Mouse (Mus musculus) heart, embryonic 15.5 days (tissue): ENCODE measurements around the gene Dmbx1. TPM values are rescaled to one million over a fixed set of nuclear protein-coding genes. Genes with fewer than 3 reads are reported as not detected.

Source experiments
- ATAC-seq: fragments of 200-750 bp; cut with Nextera tagmentation; replicated peaks from 2 replicates; pipeline ENCODE4 v1.8.0; 2017; ENCODE audit warnings: low read depth, moderate TSS enrichment; ENCODE audit not compliant: insufficient number of reproducible peaks, insufficient read depth, low FRiP score
- H3K27ac ChIP-seq: fragments of 300-500 bp; sonication (generic); 2 replicates; pipeline ENCODE4 v1.5.1; 2015; ENCODE audit warnings: mild to moderate bottlenecking, inconsistent platforms
- H3K27me3 ChIP-seq: fragments of 300-500 bp; sonication (generic); 2 replicates; pipeline ENCODE4 v1.6.1; 2015; ENCODE audit warnings: inconsistent platforms
- H3K36me3 ChIP-seq: fragments of 300-500 bp; sonication (generic); 2 replicates; pipeline ENCODE4 v1.6.1; 2015; ENCODE audit warnings: mild to moderate bottlenecking, inconsistent platforms
- H3K4me1 ChIP-seq: fragments of 300-500 bp; sonication (generic); replicated peaks from 2 replicates; pipeline ENCODE4 v1.6.1; 2015; ENCODE audit warnings: inconsistent platforms
- H3K4me2 ChIP-seq: fragments of 300-500 bp; sonication (generic); 2 replicates; pipeline ENCODE4 v1.6.1; 2015; ENCODE audit warnings: inconsistent platforms, mild to moderate bottlenecking, moderate library complexity
- H3K4me3 ChIP-seq: fragments of 300-500 bp; sonication (generic); 2 replicates; pipeline ENCODE4 v1.5.1; 2015; ENCODE audit warnings: mild to moderate bottlenecking, inconsistent platforms
- H3K9ac ChIP-seq: fragments of 300-500 bp; sonication (generic); 2 replicates; pipeline ENCODE4 v1.6.1; 2015; ENCODE audit warnings: mild to moderate bottlenecking, inconsistent platforms
- H3K9me3 ChIP-seq: fragments of 300-500 bp; sonication (generic); replicated peaks from 2 replicates; pipeline ENCODE4 v1.6.1; 2016; ENCODE audit warnings: inconsistent platforms
- WGBS: fragments of 180-500 bp; shearing (Covaris S2); methylation state at CpG from one replicate; pipeline ENCODE4 v1.1.7; 2015; ENCODE audit warnings: mixed read lengths; 5-methylcytosine and 5-hydroxymethylcytosine counted together
- polyA plus RNA-seq: library from polyadenylated mRNA; unstranded; fragments of >200 nt; fragmentation: Nextera tagmentation; extraction: Ambion mirVana; gene quantifications from 2 replicates; pipeline ENCODE4 v1.2.1, GENCODE M21; 2015

Dmbx1 gene
- polyA plus RNA-seq, 1 experiment from 2014 or later: 0.03 TPM

GRCm38 (mm10) chr4:115908641-115909040 lies 31.1 kb downstream of the Dmbx1 start:
- no peaks in the 10 kb centered on the region for H3K36me3 ChIP-seq
- ATAC-seq: peak; percentile 68; the same call in 1 of the 2 replicates
- H3K9ac ChIP-seq: no peak overlapping the region
- 16% methylated on average over 7 of the region's 7 CpGs for WGBS
- no peak overlapping the region for H3K27ac ChIP-seq
- peaks cover 78% of the 10 kb centered on the region for H3K27me3 ChIP-seq
- no peaks in the 10 kb centered on the region; the same call in 1 of the 2 replicates for H3K4me1 ChIP-seq
- H3K9me3 ChIP-seq: no peaks in the 10 kb centered on the region
- H3K4me3 ChIP-seq: no peak overlapping the region
- H3K4me2 ChIP-seq: no peak overlapping the region

DNA sequence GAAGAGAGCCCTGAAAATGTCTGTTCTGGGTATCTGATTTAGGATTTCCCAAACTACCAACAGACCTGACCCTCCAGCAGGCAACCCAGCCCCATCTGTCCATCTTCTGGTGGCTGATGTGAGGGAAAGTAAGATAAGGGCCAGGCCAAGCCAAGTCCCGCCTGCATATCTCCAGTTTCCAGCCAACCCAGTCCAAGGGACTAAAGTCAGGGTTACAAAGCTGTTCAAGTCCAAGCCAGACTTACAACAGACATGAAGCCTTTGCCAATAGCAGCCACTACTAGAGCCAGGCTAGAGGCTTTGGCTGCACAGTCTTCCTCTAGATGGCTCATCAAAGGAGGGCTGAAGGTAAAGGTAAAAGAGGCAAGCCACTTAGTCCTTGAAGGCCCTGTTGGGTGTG lies 31.7 kb downstream of the Dmbx1 start:
- Histone ChIP-seq H3K4me1 (no peaks in the 10 kb centered on the region; the same call in 1 of the 2 replicates), H3K9ac (no peak overlapping the region), H3K27ac (0 out of 2 replicates have a peak overlapping the region, but pooled peaks have one; percentile 7), H3K36me3 (no peaks in the 10 kb centered on the region), H3K4me3 (no peak overlapping the region), H3K9me3 (no peaks in the 10 kb centered on the region), H3K27me3 (peaks cover 84% of the 10 kb centered on the region), H3K4me2 (no peak overlapping the region)
- WGBS: 32% methylated on average over 1 of the region's 1 CpGs
- ATAC-seq: no peak

GRCm38 (mm10) chr4:115906791-115907190 lies 32.9 kb downstream of the Dmbx1 start:
- no peak for ATAC-seq
- 78% methylated on average over 3 of the region's 3 CpGs for WGBS

DNA sequence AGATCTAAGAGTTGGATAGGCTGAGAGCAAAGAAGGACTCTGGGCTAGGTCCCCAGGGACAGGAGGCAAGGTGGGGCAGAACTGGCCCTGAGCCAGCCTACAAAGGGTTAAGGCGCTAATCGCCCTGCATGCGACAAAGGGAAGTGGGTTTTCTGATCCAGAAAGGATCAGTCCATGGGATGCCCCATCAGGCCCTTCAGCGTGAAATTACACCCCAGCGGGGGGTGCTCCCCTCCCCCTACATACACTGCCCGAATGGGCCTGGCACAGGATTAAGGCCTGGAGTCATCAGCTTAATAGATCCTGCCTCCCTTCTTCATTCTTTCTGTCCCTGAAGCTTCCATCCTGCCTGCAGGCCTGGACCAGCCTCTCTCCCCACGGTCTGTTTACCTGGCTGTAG lies 34.0 kb downstream of the Dmbx1 start:
- H3K9me3 ChIP-seq: no peaks in the 10 kb centered on the region
- no peak overlapping the region for H3K27ac ChIP-seq
- no peaks in the 10 kb centered on the region for H3K36me3 ChIP-seq
- H3K4me2 ChIP-seq: no peak overlapping the region
- peaks cover 89% of the 10 kb centered on the region for H3K27me3 ChIP-seq
- ATAC-seq: no peak
- no peak overlapping the region for H3K4me3 ChIP-seq
- no peaks in the 10 kb centered on the region; the same call in 1 of the 2 replicates for H3K4me1 ChIP-seq
- no peak overlapping the region for H3K9ac ChIP-seq
- 14% methylated on average over 7 of the region's 7 CpGs for WGBS

More at GRCm38 (mm10) chr4:115906791-115907190, 32.9 kb downstream of the Dmbx1 start:
- no peak overlapping the region for H3K4me3 ChIP-seq
- no peaks in the 10 kb centered on the region for H3K36me3 ChIP-seq
- H3K27me3 ChIP-seq: peaks cover 90% of the 10 kb centered on the region
- no peak overlapping the region for H3K9ac ChIP-seq
- H3K9me3 ChIP-seq: no peaks in the 10 kb centered on the region
- no peak overlapping the region for H3K27ac ChIP-seq
- no peak overlapping the region for H3K4me2 ChIP-seq
- H3K4me1 ChIP-seq: no peaks in the 10 kb centered on the region; the same call in 1 of the 2 replicates

GRCm38 (mm10) chr4:115904375-115904774 lies 35.4 kb downstream of the Dmbx1 start:
- no peaks in the 10 kb centered on the region for H3K36me3 ChIP-seq
- ATAC-seq: no peak

DNA sequence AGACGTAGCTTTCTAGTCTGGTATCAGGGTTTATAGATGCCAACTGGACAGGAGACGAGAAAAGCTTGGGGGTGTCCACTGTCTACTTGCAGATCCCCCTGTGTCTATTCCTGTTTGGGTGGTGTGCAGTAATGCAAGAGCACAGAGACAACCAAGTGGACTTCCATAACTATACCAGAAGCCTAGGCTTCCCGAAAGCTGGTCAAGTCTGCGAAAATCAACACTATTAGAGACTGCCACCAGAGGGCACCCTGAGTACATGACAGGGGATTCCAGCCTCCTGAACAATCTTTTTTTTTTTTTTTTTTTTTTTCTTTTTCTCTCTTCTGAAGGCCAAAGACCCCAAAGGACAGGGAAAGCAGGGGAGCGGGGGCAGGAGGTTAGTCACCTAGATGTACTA lies 36.9 kb downstream of the Dmbx1 start:
- peaks cover 6% of the 10 kb centered on the region for H3K4me1 ChIP-seq
- no peak overlapping the region for H3K4me2 ChIP-seq
- H3K9ac ChIP-seq: no peak overlapping the region
- H3K9me3 ChIP-seq: no peaks in the 10 kb centered on the region
- no peak overlapping the region for H3K27ac ChIP-seq
- ATAC-seq: no peak
- H3K4me3 ChIP-seq: no peak overlapping the region
- 15% methylated on average over 5 of the region's 5 CpGs for WGBS
- H3K36me3 ChIP-seq: no peaks in the 10 kb centered on the region
- H3K27me3 ChIP-seq: peaks cover 94% of the 10 kb centered on the region

More at GRCm38 (mm10) chr4:115904375-115904774, 35.4 kb downstream of the Dmbx1 start:
- Histone ChIP-seq H3K9ac (no peak overlapping the region), H3K4me1 (no peaks in the 10 kb centered on the region; the same call in 1 of the 2 replicates), H3K27ac (no peak overlapping the region), H3K9me3 (no peaks in the 10 kb centered on the region), H3K4me2 (no peak overlapping the region), H3K4me3 (no peak overlapping the region), H3K27me3 (peaks cover 93% of the 10 kb centered on the region)
- 19% methylated on average over 12 of the region's 12 CpGs for WGBS

GRCm38 (mm10) chr4:115897901-115898631 lies 41.7 kb downstream of the Dmbx1 start:
- H3K4me1 ChIP-seq: peaks cover 8% of the 10 kb centered on the region
- no peaks in the 10 kb centered on the region for H3K36me3 ChIP-seq
- H3K27me3 ChIP-seq: peaks cover 81% of the 10 kb centered on the region
- WGBS: 1% methylated on average over 56 of the region's 56 CpGs
- no peak overlapping the region for H3K9ac ChIP-seq
- peak overlapping the region; percentile 82 for H3K4me2 ChIP-seq
- ATAC-seq: no peak; the same call in 1 of the 2 replicates
- no peaks in the 10 kb centered on the region for H3K9me3 ChIP-seq
- H3K4me3 ChIP-seq: peak overlapping the region; percentile 44
- no peak overlapping the region for H3K27ac ChIP-seq

GRCm38 (mm10) chr4:115894281-115894680 lies 45.4 kb downstream of the Dmbx1 start:
- Histone ChIP-seq H3K4me3 (no peak overlapping the region), H3K27ac (no peak overlapping the region), H3K4me2 (no peak overlapping the region), H3K36me3 (no peaks in the 10 kb centered on the region), H3K4me1 (peaks cover 16% of the 10 kb centered on the region), H3K27me3 (peaks cover 80% of the 10 kb centered on the region), H3K9ac (no peak overlapping the region), H3K9me3 (no peaks in the 10 kb centered on the region)
- 12% methylated on average over 3 of the region's 3 CpGs for WGBS
- no peak for ATAC-seq

GRCm38 (mm10) chr4:115890553-115890952 lies 49.2 kb downstream of the Dmbx1 start, which contains the start of gene 6430628N08Rik:
TSS of gene 6430628N08Rik (plus strand) at chr4:115890665.
- H3K27me3 ChIP-seq: peaks cover 57% of the 10 kb centered on the region
- WGBS: 1% methylated on average over 25 of the region's 31 CpGs
- H3K27ac ChIP-seq: no peak within 1 kb of the TSS
- peak within 1 kb of the TSS; percentile 32 for H3K4me3 ChIP-seq
- H3K4me1 ChIP-seq: peaks cover 8% of the 10 kb centered on the region
- H3K9me3 ChIP-seq: no peaks in the 10 kb centered on the region
- H3K4me2 ChIP-seq: peak within 1 kb of the TSS; percentile 60
- no peak within 1 kb of the TSS for H3K9ac ChIP-seq
- H3K36me3 ChIP-seq: no peaks in the 10 kb centered on the region
- ATAC-seq: peak; percentile 29; the same call in 1 of the 2 replicates

DNA sequence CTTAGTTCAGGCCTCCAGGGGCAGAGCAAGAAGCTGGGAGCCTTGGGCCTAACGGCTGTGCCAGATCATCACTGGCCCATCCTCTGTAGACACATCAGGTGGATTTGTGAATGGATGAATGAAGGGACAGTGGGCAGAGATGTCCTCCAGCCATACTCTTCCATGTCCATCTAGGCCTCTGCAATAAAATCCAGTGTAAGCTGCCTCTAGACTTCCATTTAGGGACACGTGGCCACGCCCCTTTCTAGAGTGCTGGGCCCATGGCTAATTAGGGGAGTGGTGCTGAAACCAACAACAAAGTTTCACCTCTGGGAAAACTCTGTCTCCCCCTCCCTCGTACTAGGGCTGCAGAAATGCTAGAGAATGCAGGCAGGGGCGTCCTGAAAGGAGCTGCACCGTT lies 49.7 kb downstream of the Dmbx1 start:
- Histone ChIP-seq H3K9me3 (no peaks in the 10 kb centered on the region), H3K27me3 (peaks cover 57% of the 10 kb centered on the region), H3K36me3 (no peaks in the 10 kb centered on the region), H3K9ac (no peak overlapping the region), H3K27ac (no peak overlapping the region), H3K4me2 (peak overlapping the region; percentile 60), H3K4me1 (peaks cover 8% of the 10 kb centered on the region), H3K4me3 (peak overlapping the region; percentile 32)
- no peak for ATAC-seq
- 15% methylated on average over 6 of the region's 6 CpGs for WGBS

DNA sequence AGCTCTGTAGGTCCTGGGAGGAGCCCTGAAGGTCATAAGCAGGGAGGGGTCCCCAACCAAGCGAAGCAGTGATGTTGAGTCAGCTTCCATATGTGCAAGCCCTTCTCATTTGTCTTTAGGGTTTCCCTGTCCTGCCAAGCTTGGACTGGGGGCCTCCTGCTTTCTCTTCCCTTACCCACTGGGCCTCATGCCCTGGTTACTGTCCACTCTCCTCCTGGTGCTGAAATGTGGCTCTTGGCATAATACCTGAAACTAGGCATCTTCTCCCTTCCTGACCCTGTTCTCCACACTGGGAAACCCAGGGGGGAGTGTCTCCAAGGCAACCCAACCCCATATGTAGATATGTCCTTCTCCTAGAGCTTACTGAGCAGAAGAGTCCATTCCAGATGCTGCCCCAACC lies 52.9 kb downstream of the Dmbx1 start:
- Histone ChIP-seq H3K27me3 (peaks cover 43% of the 10 kb centered on the region), H3K9me3 (no peaks in the 10 kb centered on the region), H3K4me1 (peaks cover 8% of the 10 kb centered on the region), H3K36me3 (no peaks in the 10 kb centered on the region), H3K9ac (no peak overlapping the region), H3K4me3 (no peak overlapping the region), H3K4me2 (no peak overlapping the region), H3K27ac (no peak overlapping the region)
- ATAC-seq: no peak
- 42% methylated on average over 1 of the region's 1 CpGs for WGBS

DNA sequence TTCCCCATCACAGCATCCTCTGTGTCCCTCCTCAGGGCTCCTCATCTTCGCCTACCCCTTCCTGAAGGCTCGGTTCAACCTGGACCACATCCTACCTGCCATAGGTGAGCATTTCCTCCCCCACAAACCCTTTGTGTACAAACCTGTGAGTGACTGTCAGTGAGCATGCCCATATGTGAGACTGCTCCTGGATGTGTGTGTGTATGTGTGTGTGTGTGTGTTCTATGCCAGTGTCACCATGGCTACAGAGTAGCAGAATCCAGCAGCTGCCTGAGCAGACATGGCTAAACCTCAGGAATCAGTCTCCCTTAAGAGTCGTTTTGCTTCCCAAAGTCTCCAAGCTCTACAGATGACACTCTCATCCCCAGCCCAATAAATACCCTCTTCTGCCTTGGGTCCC lies 53.9 kb downstream of the Dmbx1 start:
- peaks cover 8% of the 10 kb centered on the region for H3K4me1 ChIP-seq
- no peak for ATAC-seq
- H3K9ac ChIP-seq: no peak overlapping the region
- no peak overlapping the region for H3K4me2 ChIP-seq
- no peaks in the 10 kb centered on the region for H3K9me3 ChIP-seq
- no peak overlapping the region for H3K27ac ChIP-seq
- H3K36me3 ChIP-seq: no peaks in the 10 kb centered on the region
- peaks cover 33% of the 10 kb centered on the region for H3K27me3 ChIP-seq
- H3K4me3 ChIP-seq: no peak overlapping the region
- WGBS: 63% methylated on average over 3 of the region's 3 CpGs
